Mouse (Mus musculus) liver, embryonic 14.5 days (tissue): ENCODE data around the gene Armc2. TPM values are rescaled to one million over a fixed set of nuclear protein-coding genes. Genes with fewer than 3 reads are reported as not detected.

Experiments used
- ATAC-seq: fragments of 200-750 bp; cut with Nextera tagmentation; 2 replicates; pipeline ENCODE4 v1.8.0; 2017; ENCODE audit warnings: moderate number of reproducible peaks, mild to moderate bottlenecking, moderate library complexity; ENCODE audit not compliant: insufficient read depth
- DNase-seq, 3 experiments: peaks; one replicate each; pipeline ENCODE4 v3.0.0-alpha.2; 2012 to 2013; ENCODE audit warnings: low read depth in 3 of 3, low spot score in 3 of 3
- H3K27ac ChIP-seq: fragments of 300-500 bp; sonication (generic); 2 replicates; pipeline ENCODE4 v1.5.1; 2014; ENCODE audit warnings: moderate library complexity, mild to moderate bottlenecking, control low read depth, inconsistent platforms
- H3K27me3 ChIP-seq: fragments of 300-500 bp; sonication (generic); 2 replicates; pipeline ENCODE4 v1.6.1; 2014; ENCODE audit warnings: mild to moderate bottlenecking, low read length, moderate library complexity; ENCODE audit not compliant: control insufficient read depth, insufficient read depth
- H3K36me3 ChIP-seq: fragments of 300-500 bp; sonication (generic); replicated peaks from 2 replicates; pipeline ENCODE4 v1.6.1; 2014; ENCODE audit warnings: low read depth; ENCODE audit not compliant: control insufficient read depth, insufficient read depth
- H3K4me1 ChIP-seq, 2 experiments: fragments of 200-500 bp in 1 of 2; fragments of 300-500 bp in 1 of 2; sonication (generic) in 1 of 2; replicated peaks; 2 replicates each; pipeline ENCODE4 v1.6.1; 2012 to 2014; ENCODE audit warnings: antibody characterized with exemption in 1 of 2, inconsistent platforms in 1 of 2, low read length in 1 of 2; ENCODE audit not compliant: control insufficient read depth in 2 of 2, insufficient read depth in 2 of 2
- H3K4me2 ChIP-seq: fragments of 300-500 bp; sonication (generic); 2 replicates; pipeline ENCODE4 v1.6.1; 2014; ENCODE audit warnings: low read depth, mild to moderate bottlenecking, control low read depth, moderate library complexity
- H3K4me3 ChIP-seq, 2 experiments: fragments of 200-500 bp in 1 of 2; fragments of 300-500 bp in 1 of 2; sonication (generic) in 1 of 2; 2 replicates each; pipeline ENCODE4 v1.5.1; 2012 to 2014; ENCODE audit warnings: low read depth in 2 of 2, low read length in 2 of 2, mild to moderate bottlenecking in 2 of 2, control low read depth in 1 of 2, inconsistent platforms in 1 of 2, moderate library complexity in 1 of 2; ENCODE audit not compliant: insufficient read depth in 1 of 2
- H3K9ac ChIP-seq: fragments of 300-500 bp; sonication (generic); replicated peaks from 2 replicates; pipeline ENCODE4 v1.6.1; 2014; ENCODE audit warnings: mild to moderate bottlenecking, control low read depth, moderate library complexity
- H3K9me3 ChIP-seq: fragments of 300-500 bp; sonication (generic); 2 replicates; pipeline ENCODE4 v1.6.1; 2016; ENCODE audit warnings: low read length, mixed read lengths; ENCODE audit not compliant: control insufficient read depth
- CTCF ChIP-seq: IDR thresholded peaks from 2 replicates; pipeline ENCODE4 v1.5.1; 2016; ENCODE audit warnings: antibody characterized with exemption, low read depth, control low read depth
- EP300 ChIP-seq: IDR thresholded peaks from 2 replicates; pipeline ENCODE4 v1.6.1; 2016; ENCODE audit warnings: antibody characterized with exemption, low read depth
- WGBS: fragments of 180-500 bp; shearing (Covaris S2); extraction: QIAGEN DNeasy Blood & Tissue Kit; methylation state at CpG from one replicate; pipeline ENCODE4 v1.1.7; 2014; ENCODE audit not compliant: insufficient replicate concordance; 5-methylcytosine and 5-hydroxymethylcytosine counted together
- polyA plus RNA-seq, 2 experiments: library from polyadenylated mRNA; depleted of rRNA in 1 of 2; stranded (reverse) in 1 of 2; unstranded in 1 of 2; fragments of >200 nt; fragmentation: Nextera tagmentation in 1 of 2; extraction: Ambion mirVana in 1 of 2; gene quantifications; 2 replicates each; pipeline versions ENCODE4 v1.2.1 to v1.2.3; 2012 to 2014

Armc2 gene
- polyA plus RNA-seq, 2 experiments = 0.10 TPM; not detected in 1

GRCm38 (mm10) chr10:41893433-41894411 lies 124.5 kb downstream of the Armc2 start:
- Histone ChIP-seq H3K4me1 (peaks cover 3 to 9% of the 10 kb centered on the region in 2 experiments), H3K9ac (no peak overlapping the region), H3K36me3 (peaks cover 14% of the 10 kb centered on the region), H3K4me2 (no peak overlapping the region), H3K4me3 (no peak overlapping the region), H3K27ac (no peak overlapping the region), H3K9me3 (no peaks in the 10 kb centered on the region), H3K27me3 (no peaks in the 10 kb centered on the region)
- 62% methylated on average over 4 of the region's 4 CpGs for WGBS
- TF ChIP-seq EP300 = no peak
- no peak for TF ChIP-seq CTCF
- DNase-seq (no peak), ATAC-seq (no peak)

GRCm38 (mm10) chr10:41891312-41891711 lies 126.9 kb downstream of the Armc2 start:
- peaks cover 11% of the 10 kb centered on the region in 2 experiments for H3K4me1 ChIP-seq
- no peak for ATAC-seq
- H3K9ac ChIP-seq = no peak overlapping the region
- no peak for DNase-seq
- no peak overlapping the region for H3K4me2 ChIP-seq
- H3K27ac ChIP-seq = no peak overlapping the region
- H3K36me3 ChIP-seq = peaks cover 2% of the 10 kb centered on the region
- H3K9me3 ChIP-seq = no peaks in the 10 kb centered on the region
- H3K4me3 ChIP-seq = no peak overlapping the region
- H3K27me3 ChIP-seq = no peaks in the 10 kb centered on the region
- TF ChIP-seq EP300 = no peak
- no peak for TF ChIP-seq CTCF
- WGBS = 71% methylated on average over 4 of the region's 4 CpGs

GRCm38 (mm10) chr10:41890537-41890936 lies 127.7 kb downstream of the Armc2 start:
- Histone ChIP-seq H3K9ac (no peak overlapping the region), H3K4me2 (no peak overlapping the region), H3K4me1 (peaks cover 11% of the 10 kb centered on the region in 2 experiments), H3K4me3 (no peak overlapping the region), H3K27ac (no peak overlapping the region), H3K36me3 (no peaks in the 10 kb centered on the region), H3K27me3 (no peaks in the 10 kb centered on the region), H3K9me3 (no peaks in the 10 kb centered on the region)
- DNase-seq (no peak), ATAC-seq (no peak)
- TF ChIP-seq EP300 (no peak), CTCF (no peak)

GRCm38 (mm10) chr10:41889566-41889965 lies 128.7 kb downstream of the Armc2 start:
- Histone ChIP-seq H3K36me3 (no peaks in the 10 kb centered on the region), H3K27me3 (no peaks in the 10 kb centered on the region), H3K4me1 (peaks cover 11% of the 10 kb centered on the region in 2 experiments), H3K9me3 (no peaks in the 10 kb centered on the region), H3K4me2 (peak overlapping the region; percentile 94), H3K9ac (no peak overlapping the region), H3K27ac (no peak overlapping the region), H3K4me3 (no peak overlapping the region; a peak in 1 of 4 replicates)
- TF ChIP-seq CTCF (no peak), EP300 (no peak)
- ATAC-seq = no peak
- 66% methylated on average over 5 of the region's 5 CpGs for WGBS
- DNase-seq = no peak

GRCm38 (mm10) chr10:41888365-41888941 lies 129.8 kb downstream of the Armc2 start:
- peak overlapping the region; percentile 97 for H3K27ac ChIP-seq
- H3K4me3 ChIP-seq = peak overlapping the region; percentile 76 to 97
- 22% methylated on average over 4 of the region's 4 CpGs for WGBS

More at GRCm38 (mm10) chr10:41888365-41888941, 129.8 kb downstream of the Armc2 start:
- Histone ChIP-seq H3K36me3 (no peaks in the 10 kb centered on the region), H3K27me3 (no peaks in the 10 kb centered on the region), H3K4me2 (peak overlapping the region; percentile 94), H3K9me3 (no peaks in the 10 kb centered on the region), H3K4me1 (peaks cover 11 to 13% of the 10 kb centered on the region in 2 experiments), H3K9ac (peak overlapping the region; percentile 97)
- peak; percentile 75 for TF ChIP-seq CTCF
- no peak for TF ChIP-seq EP300
- ATAC-seq (no peak), DNase-seq (peak; percentile 38 to 56 (median 44))
